Mouse (Mus musculus) lung, postnatal 0 days (tissue): ENCODE results near the gene Lrrc39. TPM values are rescaled to one million over a fixed set of nuclear protein-coding genes. Genes with fewer than 3 reads are reported as not detected.

Experiments used
- ATAC-seq: fragments of 200-750 bp; cut with Nextera tagmentation; 2 replicates; pipeline ENCODE4 v1.8.0; 2017; ENCODE audit warnings: moderate library complexity
- DNase-seq: peaks from one replicate; pipeline ENCODE4 v3.0.0-alpha.2; 2016; ENCODE audit warnings: low spot score
- H3K27ac ChIP-seq: fragments of 300-500 bp; sonication (generic); 2 replicates; pipeline ENCODE4 v1.5.1; 2014; ENCODE audit warnings: antibody characterized with exemption, mild to moderate bottlenecking, low read length, mixed read lengths
- H3K27me3 ChIP-seq: fragments of 300-500 bp; sonication (generic); replicated peaks from 2 replicates; pipeline ENCODE4 v1.6.1; 2014; ENCODE audit warnings: low read length, mixed read lengths; ENCODE audit not compliant: insufficient read depth
- H3K36me3 ChIP-seq: fragments of 300-500 bp; sonication (generic); 2 replicates; pipeline ENCODE4 v1.6.1; 2014; ENCODE audit warnings: low read length, mixed read lengths; ENCODE audit not compliant: insufficient read depth
- H3K4me1 ChIP-seq: fragments of 300-500 bp; sonication (generic); 2 replicates; pipeline ENCODE4 v1.6.1; 2014; ENCODE audit warnings: antibody characterized with exemption, low read depth, low read length, mixed read lengths; ENCODE audit not compliant: insufficient read depth
- H3K4me2 ChIP-seq: fragments of 300-500 bp; sonication (generic); replicated peaks from 2 replicates; pipeline ENCODE4 v1.6.1; 2014; ENCODE audit warnings: low read depth, mild to moderate bottlenecking, low read length, moderate library complexity, mixed read lengths
- H3K4me3 ChIP-seq: fragments of 300-500 bp; sonication (generic); 2 replicates; pipeline ENCODE4 v1.5.1; 2014; ENCODE audit warnings: low read depth, low read length
- H3K9ac ChIP-seq: fragments of 300-500 bp; sonication (generic); replicated peaks from 2 replicates; pipeline ENCODE4 v1.6.1; 2014; ENCODE audit warnings: low read depth, mild to moderate bottlenecking
- H3K9me3 ChIP-seq: fragments of 300-500 bp; sonication (generic); 2 replicates; pipeline ENCODE4 v1.6.1; 2016; ENCODE audit warnings: low read length, mixed read lengths
- CTCF ChIP-seq: IDR thresholded peaks from 2 replicates; pipeline ENCODE4 v1.5.1; 2016; ENCODE audit warnings: antibody characterized with exemption, mild to moderate bottlenecking
- EP300 ChIP-seq: IDR thresholded peaks from 2 replicates; pipeline ENCODE4 v1.6.1; 2016; ENCODE audit warnings: antibody characterized with exemption, mild to moderate bottlenecking, control low read depth
- WGBS: fragments of 180-500 bp; shearing (Covaris S2); extraction: QIAGEN DNeasy Blood & Tissue Kit; methylation state at CpG from one replicate; pipeline ENCODE4 v1.1.7; 2014; 5-methylcytosine and 5-hydroxymethylcytosine counted together
- polyA plus RNA-seq: library from polyadenylated mRNA; unstranded; fragments of >200 nt; fragmentation: Nextera tagmentation; extraction: Ambion mirVana; gene quantifications from 2 replicates; pipeline ENCODE4 v1.2.1, GENCODE M21; 2015

The Lrrc39 gene
- polyA plus RNA-seq, 1 experiment from 2014 or later, result 0.42 TPM

GRCm38 (mm10) chr3:116601005-116601404, 38.2 kb downstream of the Lrrc39 start:
- Histone ChIP-seq H3K9ac (no peak overlapping the region), H3K36me3 (no peaks in the 10 kb centered on the region), H3K4me1 (no peaks in the 10 kb centered on the region), H3K9me3 (no peaks in the 10 kb centered on the region), H3K4me3 (no peak overlapping the region), H3K4me2 (no peak overlapping the region), H3K27me3 (no peaks in the 10 kb centered on the region), H3K27ac (no peak overlapping the region)
- no peak for ATAC-seq
- DNase-seq, result no peak
- 82% methylated on average over 5 of the region's 5 CpGs for WGBS
- no peak for TF ChIP-seq EP300
- TF ChIP-seq CTCF, result no peak

- ATAC-seq (no peak), DNase-seq (no peak)
- TF ChIP-seq EP300 (no peak), CTCF (no peak)
- no peaks in the 10 kb centered on the region for H3K9me3 ChIP-seq
- H3K4me2 ChIP-seq, result no peak overlapping the region
- no peaks in the 10 kb centered on the region for H3K4me1 ChIP-seq
- no peaks in the 10 kb centered on the region for H3K27me3 ChIP-seq
- WGBS, result 89% methylated on average over 5 of the region's 5 CpGs
- no peak overlapping the region for H3K27ac ChIP-seq
- H3K36me3 ChIP-seq, result no peaks in the 10 kb centered on the region
- no peak overlapping the region for H3K4me3 ChIP-seq
- no peak overlapping the region for H3K9ac ChIP-seq
Measured at GRCm38 (mm10) chr3:116601781-116602180, 39.0 kb downstream of the Lrrc39 start.

GRCm38 (mm10) chr3:116604570-116604969, 41.8 kb downstream of the Lrrc39 start:
- Histone ChIP-seq H3K9me3 (no peaks in the 10 kb centered on the region), H3K36me3 (no peaks in the 10 kb centered on the region), H3K4me3 (no peak overlapping the region), H3K4me2 (no peak overlapping the region), H3K27me3 (no peaks in the 10 kb centered on the region), H3K27ac (no peak overlapping the region), H3K4me1 (no peaks in the 10 kb centered on the region), H3K9ac (no peak overlapping the region)
- TF ChIP-seq CTCF (no peak), EP300 (no peak)
- WGBS, result 83% methylated on average over 9 of the region's 9 CpGs
- no peak for DNase-seq
- no peak for ATAC-seq

- peak; percentile 38 for DNase-seq
- Histone ChIP-seq H3K4me3 (no peak within 1 kb of the TSS), H3K36me3 (no peaks in the 10 kb centered on the region), H3K9ac (no peak within 1 kb of the TSS), H3K4me1 (no peaks in the 10 kb centered on the region), H3K9me3 (no peaks in the 10 kb centered on the region), H3K27ac (0 out of 2 replicates have a peak within 1 kb of the TSS, but pooled peaks have one; percentile 9), H3K27me3 (no peaks in the 10 kb centered on the region), H3K4me2 (no peak within 1 kb of the TSS)
- 46% methylated on average over 10 of the region's 10 CpGs for WGBS
- peak; percentile 53 for ATAC-seq
- TF ChIP-seq EP300 (no peak), CTCF (no peak)
Measured at GRCm38 (mm10) chr3:116614295-116614892, 51.6 kb downstream of the Lrrc39 start, which contains the start of gene Trmt13. Gene Trmt13, minus strand, starts transcription at chr3:116614587.

GRCm38 (mm10) chr3:116615318-116616068, 52.7 kb downstream of the Lrrc39 start:
- no peak overlapping the region for H3K9ac ChIP-seq
- no peak for TF ChIP-seq EP300
- no peak for TF ChIP-seq CTCF
- H3K4me1 ChIP-seq, result no peaks in the 10 kb centered on the region
- no peak overlapping the region for H3K4me3 ChIP-seq
- no peak overlapping the region for H3K27ac ChIP-seq
- H3K27me3 ChIP-seq, result no peaks in the 10 kb centered on the region
- WGBS, result 83% methylated on average over 8 of the region's 8 CpGs
- no peak overlapping the region for H3K4me2 ChIP-seq
- H3K9me3 ChIP-seq, result no peaks in the 10 kb centered on the region
- ATAC-seq (no peak), DNase-seq (no peak)
- H3K36me3 ChIP-seq, result no peaks in the 10 kb centered on the region

GRCm38 (mm10) chr3:116618855-116619254, 56.1 kb downstream of the Lrrc39 start:
- no peak for DNase-seq
- Histone ChIP-seq H3K36me3 (0 out of 2 replicates have a peak, but pooled peaks cover 6% of the 10 kb centered on the region), H3K9me3 (no peaks in the 10 kb centered on the region), H3K4me2 (no peak overlapping the region), H3K27ac (no peak overlapping the region), H3K27me3 (no peaks in the 10 kb centered on the region), H3K9ac (no peak overlapping the region), H3K4me3 (no peak overlapping the region), H3K4me1 (no peaks in the 10 kb centered on the region)
- no peak for TF ChIP-seq CTCF
- no peak for TF ChIP-seq EP300
- ATAC-seq, result no peak
- 70% methylated on average over 6 of the region's 6 CpGs for WGBS
